Mouse (Mus musculus): ENCODE results near the gene Fbxo6.
"Not testable (repeated sequence)": the region's sequence is repeated elsewhere in the genome, so short reads cannot be mapped to it uniquely, and the experiment has no call there.

The Fbxo6 gene

DNA sequence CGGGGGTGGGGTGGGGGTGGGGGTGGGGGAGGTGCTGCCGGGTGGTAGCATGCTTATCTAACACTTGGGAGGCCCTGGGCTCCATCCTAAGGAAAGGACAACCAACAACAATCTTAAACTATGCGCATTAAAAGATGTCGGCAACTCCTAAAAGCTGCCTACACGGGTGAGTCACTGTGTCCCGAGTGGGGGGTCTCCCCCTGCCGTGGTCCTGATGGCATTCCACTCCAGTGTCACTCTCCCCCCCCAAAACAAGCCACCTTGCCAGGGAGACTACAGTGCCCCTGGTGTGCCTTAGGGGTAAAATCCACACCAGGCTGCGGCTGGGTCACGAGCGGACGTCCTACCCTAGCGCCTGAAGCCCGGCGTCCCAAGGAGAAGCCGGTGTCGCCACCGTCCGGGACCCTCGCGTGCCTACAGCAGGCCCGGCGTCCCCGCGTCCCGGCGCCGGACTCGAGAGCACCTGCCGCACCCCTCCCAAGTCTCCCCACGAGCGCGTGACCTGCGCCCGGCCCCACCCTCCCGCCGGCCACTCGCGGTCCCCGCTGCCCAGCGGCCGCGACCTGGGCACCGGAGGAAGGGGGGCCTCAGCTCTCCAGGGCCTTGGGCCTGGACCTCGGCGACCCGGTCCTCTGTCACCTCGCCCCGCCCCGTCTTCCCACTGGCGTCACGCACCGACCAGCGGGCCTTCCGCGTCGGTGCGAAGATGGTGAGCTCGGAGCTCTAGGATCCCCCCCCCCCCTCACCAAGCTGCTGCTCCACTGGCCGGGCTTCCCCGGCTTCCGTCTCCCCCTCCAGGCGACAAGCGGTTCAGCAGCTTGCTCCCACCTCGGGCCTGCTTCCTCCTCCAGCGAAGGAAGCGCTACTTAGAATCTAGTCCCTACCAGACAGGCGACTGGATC, at the start of gene Fbxo6:
Gene Fbxo6 (minus strand): TSS at position 874 of the 902 bp plus-strand sequence.
- ATAC-seq (ENCODE audit: low TSS enrichment) = peak; percentile 90

DNA sequence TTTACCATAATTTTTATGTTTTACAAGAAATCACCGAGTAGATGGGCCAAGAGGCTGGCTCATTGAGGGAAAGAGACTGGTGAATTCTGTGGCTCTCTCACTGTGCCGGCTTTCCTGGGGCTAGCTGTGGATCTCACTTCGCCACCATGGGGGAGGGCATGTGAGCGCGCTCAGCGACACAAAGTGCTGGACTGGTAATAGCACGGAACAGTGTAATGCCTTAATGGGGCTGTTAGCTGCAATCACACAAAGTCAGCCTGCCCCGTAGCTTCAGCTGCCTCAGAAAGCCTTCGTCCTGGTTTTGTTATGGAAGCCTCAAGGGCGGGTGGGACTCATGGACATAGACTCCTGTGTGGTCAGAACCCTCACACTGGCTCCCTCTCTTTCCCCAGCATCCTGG, 46.8 kb upstream of the Fbxo6 start:
- ATAC-seq (ENCODE audit: low TSS enrichment) = no peak

DNA sequence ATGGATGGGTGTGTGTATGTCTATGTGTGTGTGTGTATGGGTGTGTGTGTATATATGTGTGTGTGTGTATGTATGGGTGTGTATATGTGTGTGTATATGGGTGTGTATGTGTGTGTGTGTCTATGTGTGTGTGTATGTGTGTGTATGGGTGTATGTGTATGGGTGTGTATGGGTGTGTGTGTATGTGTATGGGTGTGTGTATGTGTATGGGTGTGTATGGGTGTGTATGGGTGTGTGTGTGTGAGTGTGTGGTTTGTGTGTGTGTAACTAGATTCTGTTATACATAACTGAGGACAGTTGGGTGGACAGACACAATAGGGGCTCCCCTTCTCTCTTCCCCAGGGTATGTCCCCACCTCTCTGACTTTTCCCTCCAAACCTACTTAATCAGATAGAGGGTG, 42.5 kb upstream of the Fbxo6 start:
- no peak for ATAC-seq (ENCODE audit: low TSS enrichment)

DNA sequence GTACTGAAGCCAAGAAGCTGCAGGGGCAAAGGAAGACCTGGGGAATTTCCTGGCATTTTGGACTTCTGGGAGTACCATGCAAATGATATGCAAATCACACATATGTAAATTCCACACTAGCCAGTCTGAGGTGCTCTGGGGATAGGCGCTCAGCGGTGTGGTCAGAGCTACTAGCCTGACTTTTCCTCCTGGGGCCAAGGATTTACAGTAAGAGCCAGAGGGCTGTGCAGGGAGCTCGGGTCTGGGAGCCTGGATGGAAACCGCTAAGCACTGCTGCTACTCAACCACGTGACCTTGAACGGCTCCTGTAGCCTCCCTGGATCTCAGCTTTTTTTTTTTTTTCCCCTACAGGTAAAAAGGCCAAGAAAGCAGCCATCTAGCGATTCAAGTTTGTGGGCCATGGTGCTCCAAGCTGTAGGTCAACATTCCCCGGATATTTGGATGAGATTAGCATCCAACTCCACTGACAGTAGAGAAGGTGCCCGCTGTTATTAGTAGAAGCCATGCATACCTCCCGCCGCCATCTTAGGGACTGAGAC, 40.8 kb upstream of the Fbxo6 start:
- no peak for ATAC-seq (ENCODE audit: low TSS enrichment)

DNA sequence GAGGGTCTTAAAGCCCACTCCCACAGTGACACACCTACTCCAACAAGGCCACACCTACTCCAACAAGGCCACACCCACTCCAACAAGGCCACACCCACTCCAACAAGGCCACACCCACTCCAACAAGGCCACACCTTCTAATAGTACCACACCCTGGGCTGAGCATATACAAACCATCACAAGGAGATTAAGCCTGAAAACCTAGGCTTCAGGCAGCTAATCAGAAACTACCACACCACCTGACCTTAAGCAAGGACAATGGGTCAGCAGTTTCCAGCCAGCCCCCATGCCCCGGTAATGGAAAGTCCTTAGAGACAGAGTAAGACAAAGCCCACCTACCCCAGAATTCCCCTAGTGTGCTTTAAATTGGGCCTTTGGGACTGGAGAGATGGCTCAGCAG, 36.8 kb upstream of the Fbxo6 start:
- not testable (repeated sequence) for ATAC-seq (ENCODE audit: low TSS enrichment)

DNA sequence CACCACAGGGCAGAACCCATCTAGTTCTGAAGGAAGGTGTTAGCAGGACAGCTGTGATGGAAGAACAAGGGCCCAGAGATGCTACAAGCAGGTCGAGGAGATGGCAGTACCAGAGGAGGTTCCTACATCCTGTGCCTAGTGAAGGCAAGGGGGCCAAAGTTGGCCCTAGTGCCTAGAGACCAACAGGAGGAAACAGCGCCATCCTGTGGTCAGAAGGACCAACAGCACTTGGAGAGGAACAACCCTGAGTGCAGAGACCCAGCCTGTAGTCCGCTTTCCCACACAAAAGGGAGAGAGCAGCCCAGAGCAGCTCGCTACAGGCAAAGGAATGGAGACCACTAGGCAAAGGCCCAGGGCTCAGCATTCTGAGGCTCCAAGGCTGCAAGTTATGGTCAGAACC, 33.9 kb upstream of the Fbxo6 start:
- ATAC-seq (ENCODE audit: low TSS enrichment) = no peak

DNA sequence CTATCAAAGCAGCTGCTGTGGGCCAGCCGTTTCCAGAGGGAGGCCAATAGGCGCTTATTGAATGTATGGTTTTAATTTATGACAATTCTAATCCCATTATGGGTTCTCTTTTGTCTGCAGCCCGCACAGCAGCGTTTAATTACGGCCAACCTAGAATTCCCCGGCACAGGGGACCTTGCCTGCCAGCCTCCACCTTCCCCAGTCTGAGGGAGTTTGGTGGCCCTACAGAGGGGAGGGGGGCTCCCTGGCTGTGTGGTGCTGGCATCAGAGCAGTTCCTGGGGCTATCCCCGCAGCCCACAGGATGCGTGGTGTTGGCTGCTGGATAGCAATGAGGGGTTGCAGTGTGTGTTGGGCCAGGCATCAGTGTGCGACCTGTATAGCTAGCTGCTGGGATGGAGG, 32.6 kb upstream of the Fbxo6 start:
- ATAC-seq (ENCODE audit: low TSS enrichment) = no peak

DNA sequence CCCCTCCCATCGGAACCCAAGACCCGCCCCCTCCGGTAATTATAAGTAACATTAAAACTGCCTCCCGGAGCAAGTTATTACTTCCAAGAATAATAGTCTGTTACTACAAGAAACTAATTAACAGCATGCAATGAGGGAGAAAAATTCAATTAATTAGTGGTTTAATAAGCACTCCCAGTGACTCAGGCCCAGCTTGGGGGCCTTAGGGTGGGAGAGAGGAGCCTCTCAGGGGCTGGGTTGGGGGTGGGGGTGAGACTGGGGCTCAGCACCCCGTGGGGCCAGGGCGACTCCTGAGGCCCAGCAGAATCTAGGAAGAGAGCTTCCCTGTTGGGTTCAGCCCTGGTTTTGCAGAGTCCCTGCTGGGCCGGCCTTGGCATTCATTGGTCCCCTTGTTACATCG, 30.4 kb upstream of the Fbxo6 start:
- no peak for ATAC-seq (ENCODE audit: low TSS enrichment)

DNA sequence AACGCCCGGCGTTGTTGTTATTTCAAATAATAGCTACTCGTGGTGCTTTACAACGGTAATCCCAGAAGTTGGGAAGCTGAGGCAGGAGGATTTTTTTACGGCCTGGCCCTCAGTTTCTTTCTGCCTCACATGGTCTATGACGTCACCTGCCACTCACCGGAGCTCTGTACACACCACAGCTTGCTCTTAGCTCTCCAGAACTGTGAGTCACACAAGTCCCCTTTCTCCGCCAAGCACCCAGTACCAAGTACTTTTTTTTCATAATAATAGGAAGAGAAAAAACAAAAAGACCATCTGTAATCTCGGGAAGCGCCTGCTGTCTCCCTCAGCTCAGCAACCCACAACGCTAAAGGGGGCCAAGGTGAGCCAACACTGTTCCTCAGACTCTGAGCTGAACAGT, 29.5 kb upstream of the Fbxo6 start:
- no peak for ATAC-seq (ENCODE audit: low TSS enrichment)

DNA sequence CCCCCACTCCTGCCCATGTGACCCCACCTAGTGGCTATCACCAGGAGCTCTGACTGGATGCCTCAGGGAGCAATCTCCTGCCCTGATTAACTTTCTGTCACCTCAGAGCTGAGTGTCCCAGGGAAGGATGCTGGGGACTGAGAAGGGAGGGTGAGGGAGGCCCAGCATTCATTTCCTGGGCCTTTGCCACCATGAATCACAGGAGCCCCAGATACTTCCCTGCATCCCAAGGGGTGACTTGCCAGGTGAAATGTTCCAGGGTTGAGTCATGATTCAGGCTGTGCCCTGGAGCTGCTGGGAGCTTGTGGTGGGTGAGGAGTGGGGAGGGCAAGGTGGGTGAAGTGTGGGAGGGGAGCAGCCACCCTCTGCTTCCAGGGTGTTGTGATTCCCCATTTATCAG, 25.8 kb upstream of the Fbxo6 start:
- no peak for ATAC-seq (ENCODE audit: low TSS enrichment)

DNA sequence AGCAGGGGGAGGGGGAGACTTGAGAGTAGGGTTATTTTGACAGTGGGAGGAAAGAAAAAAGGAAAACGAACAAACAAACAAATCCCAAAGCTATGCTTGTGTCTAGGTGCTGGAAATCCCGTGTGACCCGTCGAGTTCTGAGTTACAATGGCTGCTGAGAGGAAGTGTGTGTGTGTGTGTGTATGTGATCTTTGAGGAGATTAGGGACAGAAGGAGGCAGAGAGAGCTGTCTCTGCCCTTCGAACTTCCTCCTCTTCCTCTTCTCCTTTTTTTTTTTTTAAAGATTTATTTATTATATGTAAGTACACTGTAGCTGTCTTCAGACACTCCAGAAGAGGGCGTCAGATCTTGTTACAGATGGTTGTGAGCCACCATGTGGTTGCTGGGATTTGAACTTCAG, 24.7 kb upstream of the Fbxo6 start:
- not testable (repeated sequence) for ATAC-seq (ENCODE audit: low TSS enrichment)

DNA sequence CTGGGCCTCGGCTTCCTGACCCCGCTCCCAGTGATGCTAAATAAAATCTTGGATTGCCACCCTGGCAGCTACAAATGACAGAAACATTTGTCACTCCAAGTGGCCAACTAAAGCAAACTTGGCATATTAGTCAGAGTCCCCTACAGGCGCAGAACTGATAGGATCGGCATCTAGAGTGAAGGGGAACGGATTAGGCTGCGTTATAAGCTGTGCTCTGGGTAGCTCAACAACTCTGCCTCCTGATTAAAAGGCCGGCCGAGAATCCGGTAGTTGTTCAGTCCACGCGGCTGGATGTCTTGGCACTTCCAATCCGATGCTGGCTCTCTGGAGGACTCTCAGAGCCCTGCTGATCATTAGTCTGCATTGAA, 22.5 kb upstream of the Fbxo6 start:
- peak; percentile 26; the same call in 1 of the 2 replicates for ATAC-seq (ENCODE audit: low TSS enrichment)

DNA sequence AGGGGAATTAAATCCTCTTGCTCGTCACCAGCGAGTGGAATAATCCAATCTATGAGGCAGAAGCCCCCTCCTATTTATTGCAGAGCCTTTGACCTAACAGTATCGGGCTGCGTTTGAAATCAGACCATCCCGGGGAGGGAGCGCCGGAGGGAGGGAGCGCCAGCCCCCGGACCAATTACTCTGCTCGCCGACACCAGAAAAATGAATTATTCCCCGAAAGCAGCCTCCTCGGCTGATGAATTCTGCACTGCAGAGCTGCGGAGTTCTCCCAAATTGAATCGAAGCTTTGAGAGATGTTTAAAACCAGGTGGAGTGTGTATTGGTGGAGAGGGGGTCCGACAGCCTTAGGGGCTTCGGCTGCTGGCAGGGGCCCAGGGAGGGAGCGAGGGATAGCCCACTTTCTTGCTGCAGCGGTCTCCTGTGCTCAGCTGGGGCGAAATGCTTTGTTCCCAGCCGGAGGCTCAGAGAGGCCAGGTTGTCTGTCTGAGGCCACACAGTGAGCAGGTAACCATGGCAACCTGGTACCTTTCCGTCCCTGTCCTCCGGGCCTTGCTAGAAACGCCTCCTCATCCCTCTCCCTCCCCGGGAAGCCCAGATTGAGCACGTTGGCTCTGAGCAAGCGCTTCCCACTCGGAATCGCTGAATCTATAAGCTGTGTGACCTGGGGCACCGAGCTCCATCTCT, 22.0 kb upstream of the Fbxo6 start:
- peak; percentile 91 for ATAC-seq (ENCODE audit: low TSS enrichment)

DNA sequence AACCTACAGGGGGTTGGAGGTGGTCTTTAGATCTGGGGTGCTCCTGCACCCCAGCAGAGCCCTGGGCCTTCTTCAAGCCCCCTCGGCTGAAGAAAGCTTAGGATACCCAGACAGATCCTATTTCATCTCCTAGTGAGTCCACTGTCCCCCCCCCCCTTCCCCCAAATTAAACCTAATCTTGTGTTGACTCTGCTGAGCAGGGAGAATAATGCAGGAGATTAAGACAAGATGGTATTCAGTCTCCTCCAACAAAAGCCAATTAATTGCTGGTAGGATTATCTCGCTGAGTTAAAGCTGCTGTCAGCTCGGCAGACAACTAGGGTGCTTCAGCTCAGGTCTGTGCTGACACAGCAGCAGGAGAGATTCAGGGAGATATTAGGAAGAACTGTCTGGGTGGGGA, 19.3 kb upstream of the Fbxo6 start:
- ATAC-seq (ENCODE audit: low TSS enrichment) = no peak

DNA sequence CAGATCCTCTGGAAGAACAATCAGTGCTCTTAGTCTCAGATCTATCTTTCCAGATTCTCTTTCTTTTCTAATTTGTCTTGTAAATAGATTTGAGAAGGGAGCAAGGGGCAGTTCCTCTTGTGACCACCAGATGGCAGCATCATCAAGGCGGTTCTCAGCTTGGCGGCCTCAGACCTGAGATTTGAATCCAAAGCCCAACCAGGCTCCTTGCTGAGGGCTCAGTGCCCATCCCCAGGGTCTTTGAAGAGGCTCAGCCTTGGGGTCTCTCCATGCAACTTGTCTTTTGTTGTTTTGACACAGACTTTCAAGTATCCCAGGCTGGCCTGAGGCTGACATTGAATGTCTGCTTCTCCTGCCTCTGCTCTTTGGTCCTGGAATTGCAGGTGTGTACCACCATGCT, 18.9 kb upstream of the Fbxo6 start:
- no peak for ATAC-seq (ENCODE audit: low TSS enrichment)

DNA sequence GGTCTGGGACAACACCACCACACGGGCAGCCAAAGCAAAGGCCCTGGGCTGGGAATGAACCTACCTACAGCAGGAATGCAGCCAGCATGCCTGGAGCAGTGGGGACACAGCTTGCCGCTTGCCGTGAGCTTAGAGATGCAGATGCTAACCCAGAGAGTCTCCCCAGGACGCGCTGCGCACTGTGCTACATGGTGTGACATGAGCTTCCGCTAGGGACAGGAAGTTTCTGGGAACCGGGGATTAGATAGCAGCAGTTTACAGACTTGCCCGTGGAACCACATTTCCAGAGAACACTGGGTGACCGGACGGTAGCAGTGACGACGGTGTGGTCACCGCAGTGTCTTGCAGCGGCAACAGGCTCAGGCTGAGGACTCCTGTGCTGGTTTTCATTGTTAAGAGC, 17.6 kb upstream of the Fbxo6 start:
- no peak for ATAC-seq (ENCODE audit: low TSS enrichment)

DNA sequence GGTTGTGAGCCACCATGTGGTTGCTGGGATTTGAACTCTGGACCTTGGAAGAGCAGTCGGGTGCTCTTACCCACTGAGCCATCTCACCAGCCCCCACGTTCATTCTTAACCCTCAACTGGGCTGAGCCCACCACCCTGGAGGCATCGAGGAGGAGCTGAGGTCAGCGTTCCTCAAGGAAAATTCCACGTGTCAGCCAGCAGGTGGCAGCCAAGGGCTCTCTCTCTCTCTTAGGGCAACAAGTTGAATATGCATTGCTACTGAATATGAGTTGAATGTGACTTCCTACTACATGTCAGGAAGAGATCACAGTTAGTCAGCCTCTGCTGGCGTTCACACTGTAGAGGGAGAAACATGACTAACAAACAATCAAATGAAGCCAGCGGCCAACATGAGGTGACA, 16.3 kb upstream of the Fbxo6 start:
- no peak for ATAC-seq (ENCODE audit: low TSS enrichment)

DNA sequence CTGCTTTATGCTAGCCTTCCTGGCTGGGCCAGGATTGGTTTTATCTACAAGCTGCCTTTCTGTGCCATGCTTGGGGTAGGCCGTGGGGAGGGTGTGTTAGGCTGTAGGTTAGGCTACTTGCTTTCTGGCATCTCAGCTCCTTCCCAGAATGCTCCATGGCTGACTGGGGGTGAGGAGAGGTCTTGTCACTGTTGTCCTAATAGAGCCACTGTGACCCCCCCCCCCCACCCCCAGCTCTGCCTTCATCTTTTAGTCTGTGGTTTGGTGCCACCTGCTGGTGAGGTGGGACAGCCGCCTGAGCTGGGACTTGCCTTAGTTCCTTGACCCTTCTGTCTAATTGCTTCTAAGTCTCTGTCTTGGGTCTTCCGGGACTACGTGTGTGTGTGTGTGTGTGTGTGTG, 15.0 kb upstream of the Fbxo6 start:
- no peak for ATAC-seq (ENCODE audit: low TSS enrichment)

DNA sequence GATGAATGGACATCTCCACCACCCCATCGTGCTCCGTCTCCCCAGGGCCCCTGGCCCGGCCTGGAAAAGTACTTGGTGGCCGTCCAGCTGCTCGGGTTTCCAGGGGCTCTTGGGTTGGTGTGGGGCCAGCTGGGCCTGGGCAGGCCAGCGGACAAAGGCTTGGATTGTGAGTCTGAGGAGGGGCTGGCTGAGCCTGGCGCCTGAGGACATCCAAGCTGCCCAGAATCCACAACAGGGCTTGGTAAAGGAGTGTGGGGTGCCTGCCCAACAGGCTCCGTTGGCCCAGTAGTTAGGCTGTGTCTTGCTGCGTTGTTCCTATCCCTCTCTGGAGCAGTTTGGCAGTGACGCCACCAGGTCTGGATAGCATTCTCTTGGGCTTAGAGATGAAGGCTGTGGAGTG, 14.5 kb upstream of the Fbxo6 start:
- peak; percentile 54 for ATAC-seq (ENCODE audit: low TSS enrichment)

DNA sequence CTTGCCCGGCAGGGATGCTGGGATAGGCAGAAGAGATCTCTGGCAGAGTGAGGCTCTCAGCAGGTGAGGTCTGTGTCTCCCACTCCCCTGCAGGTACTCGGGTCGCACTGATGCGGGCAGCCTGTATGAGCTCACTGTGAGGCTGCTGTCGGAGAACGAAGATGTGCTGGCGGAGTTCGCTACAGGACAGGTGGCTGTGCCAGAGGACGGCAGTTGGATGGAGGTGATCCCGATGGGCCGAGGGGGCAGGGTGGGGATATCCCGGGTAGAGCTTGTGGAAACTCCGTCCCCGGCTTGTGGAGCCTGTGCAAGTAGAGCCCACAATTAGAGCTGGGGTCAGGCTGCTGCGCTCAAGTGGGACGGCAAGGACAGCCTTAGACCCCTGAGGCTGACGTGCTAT, 13.6 kb upstream of the Fbxo6 start:
- no peak for ATAC-seq (ENCODE audit: low TSS enrichment)

DNA sequence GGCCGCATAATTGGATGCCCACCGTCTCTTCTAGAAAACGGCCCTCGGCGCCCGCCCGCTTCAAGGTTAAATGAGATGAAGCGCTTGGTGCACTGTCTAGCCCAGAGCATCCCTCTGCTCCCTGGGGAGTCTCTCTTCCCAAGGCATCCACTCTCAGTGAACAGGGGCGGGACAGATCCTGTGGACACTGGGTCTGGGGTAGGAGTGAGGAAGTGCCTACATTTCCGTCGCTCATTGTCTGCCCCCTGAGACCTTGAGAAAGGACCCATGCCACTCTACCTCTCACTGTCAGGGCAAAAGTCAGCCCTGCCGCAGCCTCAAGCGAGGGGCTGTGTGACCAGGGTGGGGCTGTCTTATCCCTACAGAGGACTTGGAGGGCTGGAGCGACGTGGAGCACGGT, 12.5 kb upstream of the Fbxo6 start:
- no peak for ATAC-seq (ENCODE audit: low TSS enrichment)

DNA sequence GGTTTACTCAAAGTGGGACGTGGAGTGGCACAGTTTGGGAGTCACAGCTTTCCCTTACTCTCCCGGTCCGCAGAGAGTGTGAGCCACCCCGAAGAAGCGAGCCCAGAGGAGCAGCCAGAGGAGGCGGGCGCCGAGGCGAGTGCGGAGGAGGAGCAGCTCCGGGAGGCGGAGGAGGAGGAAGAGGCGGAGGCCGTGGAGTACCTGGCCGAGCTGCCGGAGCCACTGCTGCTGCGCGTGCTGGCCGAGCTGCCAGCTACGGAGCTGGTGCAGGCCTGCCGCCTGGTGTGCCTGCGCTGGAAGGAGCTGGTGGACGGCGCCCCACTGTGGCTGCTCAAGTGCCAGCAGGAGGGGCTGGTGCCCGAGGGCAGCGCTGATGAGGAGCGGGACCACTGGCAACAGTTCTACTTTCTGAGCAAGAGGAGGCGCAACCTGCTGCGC, 12.1 kb upstream of the Fbxo6 start:
- ATAC-seq (ENCODE audit: low TSS enrichment) = peak; percentile 38

All from frontal cortex, adult (tissue).